Mouse (Mus musculus): ENCODE results near the gene Nos3. TPM values are rescaled to one million over a fixed set of nuclear protein-coding genes. Genes with fewer than 3 reads are reported as not detected.

The Nos3 gene
- polyA plus RNA-seq, 1 experiment from 2014 or later, result 18.8 TPM

GRCm38 (mm10) chr5:24360792-24361454, 3.7 kb upstream of the Nos3 start:
- peaks cover 6% of the 10 kb centered on the region; the same call in 1 of the 2 replicates for H3K27me3 ChIP-seq
- no peaks in the 10 kb centered on the region for H3K9me3 ChIP-seq
- 0% methylated on average over 7 of the region's 7 CpGs for WGBS
- no peak overlapping the region for H3K9ac ChIP-seq
- peak; percentile 66; the same call in 1 of the 2 replicates for ATAC-seq (ENCODE audit: borderline replicate concordance, extremely low read depth, low FRiP score, low TSS enrichment)
- no peaks in the 10 kb centered on the region; the same call in 1 of the 2 replicates for H3K4me1 ChIP-seq
- no peak overlapping the region for H3K4me2 ChIP-seq
- H3K27ac ChIP-seq, result no peak overlapping the region
- H3K36me3 ChIP-seq, result no peaks in the 10 kb centered on the region
- H3K4me3 ChIP-seq, result no peak overlapping the region

DNA sequence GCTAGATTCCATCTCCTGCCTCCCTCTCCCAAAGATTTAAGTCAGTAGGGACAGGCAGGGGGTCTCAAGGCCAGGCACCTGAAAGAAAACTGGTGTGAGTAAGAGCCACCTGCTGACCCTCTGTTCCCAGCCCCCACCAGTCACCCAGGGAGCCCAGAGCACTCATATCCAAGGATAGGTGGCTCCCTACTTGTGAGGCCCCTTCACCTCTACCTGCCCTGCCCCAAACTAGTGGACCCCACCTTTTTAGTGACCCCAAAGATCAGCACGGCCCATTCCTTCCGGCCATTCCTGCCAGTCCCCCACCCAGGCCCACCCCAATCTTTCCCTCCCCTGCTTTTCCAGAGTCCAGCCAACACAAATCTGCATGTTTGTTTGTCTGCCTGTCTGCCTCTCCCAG, 1.1 kb upstream of the Nos3 start:
- no peaks in the 10 kb centered on the region for H3K36me3 ChIP-seq
- no peak overlapping the region for H3K9ac ChIP-seq
- H3K27me3 ChIP-seq, result peaks cover 6% of the 10 kb centered on the region; the same call in 1 of the 2 replicates
- no peaks in the 10 kb centered on the region; the same call in 1 of the 2 replicates for H3K4me1 ChIP-seq
- H3K27ac ChIP-seq, result no peak overlapping the region
- H3K4me2 ChIP-seq, result no peak overlapping the region
- no peak overlapping the region for H3K4me3 ChIP-seq
- WGBS, result 76% methylated on average over 2 of the region's 2 CpGs
- ATAC-seq (ENCODE audit: borderline replicate concordance, extremely low read depth, low FRiP score, low TSS enrichment), result no peak
- no peaks in the 10 kb centered on the region for H3K9me3 ChIP-seq

- Histone ChIP-seq H3K9me3 (no peaks in the 10 kb centered on the region), H3K36me3 (no peaks in the 10 kb centered on the region), H3K27me3 (no peaks in the 10 kb centered on the region), H3K4me3 (no peak overlapping the region), H3K27ac (no peak overlapping the region), H3K9ac (no peak overlapping the region), H3K4me1 (no peaks in the 10 kb centered on the region; the same call in 1 of the 2 replicates), H3K4me2 (no peak overlapping the region)
- no peak for ATAC-seq (ENCODE audit: borderline replicate concordance, extremely low read depth, low FRiP score, low TSS enrichment)
- WGBS, result 46% methylated on average over 3 of the region's 3 CpGs
Measured at GRCm38 (mm10) chr5:24364061-24364460, 549 bp upstream of the Nos3 start.

DNA sequence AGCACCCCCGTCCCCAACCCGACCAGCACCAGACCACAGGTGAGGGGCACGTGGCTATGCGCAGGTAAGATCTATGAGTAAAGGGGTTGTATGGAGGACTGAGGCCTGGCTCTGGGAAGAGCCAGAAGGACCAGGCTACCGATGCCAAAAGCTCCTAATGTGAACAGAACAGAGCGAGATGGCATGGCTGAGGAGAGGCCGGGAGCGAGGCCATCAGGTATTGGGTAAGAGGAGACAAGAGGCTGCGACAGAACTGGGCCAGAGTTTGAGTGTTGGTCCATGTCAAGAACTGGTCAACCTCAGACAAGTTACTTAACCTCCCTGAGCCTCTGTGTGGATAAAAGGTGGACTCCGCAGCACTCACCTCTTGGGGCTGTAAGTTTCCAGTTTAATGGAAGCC, 353 bp downstream of the Nos3 start:
- H3K9ac ChIP-seq, result no peak overlapping the region

GRCm38 (mm10) chr5:24365528-24365927, 918 bp downstream of the Nos3 start:
- peak overlapping the region; percentile 31 for H3K4me3 ChIP-seq
- no peak for ATAC-seq (ENCODE audit: borderline replicate concordance, extremely low read depth, low FRiP score, low TSS enrichment)
- H3K4me1 ChIP-seq, result no peaks in the 10 kb centered on the region; the same call in 1 of the 2 replicates

More for the DNA sequence above, 353 bp downstream of the Nos3 start:
- Histone ChIP-seq H3K9me3 (no peaks in the 10 kb centered on the region), H3K4me3 (peak overlapping the region; percentile 31), H3K36me3 (no peaks in the 10 kb centered on the region), H3K27ac (peak overlapping the region; percentile 58), H3K27me3 (no peaks in the 10 kb centered on the region), H3K4me2 (peak overlapping the region; percentile 50), H3K4me1 (no peaks in the 10 kb centered on the region; the same call in 1 of the 2 replicates)
- ATAC-seq (ENCODE audit: borderline replicate concordance, extremely low read depth, low FRiP score, low TSS enrichment), result no peak
- WGBS, result 80% methylated on average over 10 of the region's 10 CpGs

GRCm38 (mm10) chr5:24366426-24366825, 1.8 kb downstream of the Nos3 start:
- no peak for ATAC-seq (ENCODE audit: borderline replicate concordance, extremely low read depth, low FRiP score, low TSS enrichment)
- Histone ChIP-seq H3K36me3 (no peaks in the 10 kb centered on the region), H3K4me3 (no peak overlapping the region), H3K27ac (no peak overlapping the region), H3K9ac (no peak overlapping the region), H3K9me3 (no peaks in the 10 kb centered on the region), H3K4me2 (no peak overlapping the region), H3K4me1 (no peaks in the 10 kb centered on the region; the same call in 1 of the 2 replicates), H3K27me3 (no peaks in the 10 kb centered on the region)
- WGBS, result 75% methylated on average over 9 of the region's 9 CpGs

More at GRCm38 (mm10) chr5:24365528-24365927, 918 bp downstream of the Nos3 start:
- Histone ChIP-seq H3K9ac (no peak overlapping the region), H3K9me3 (no peaks in the 10 kb centered on the region), H3K27ac (peak overlapping the region; percentile 58; the same call in 1 of the 2 replicates), H3K4me2 (peak overlapping the region; percentile 50), H3K36me3 (no peaks in the 10 kb centered on the region), H3K27me3 (no peaks in the 10 kb centered on the region)
- WGBS, result 23% methylated on average over 5 of the region's 5 CpGs

DNA sequence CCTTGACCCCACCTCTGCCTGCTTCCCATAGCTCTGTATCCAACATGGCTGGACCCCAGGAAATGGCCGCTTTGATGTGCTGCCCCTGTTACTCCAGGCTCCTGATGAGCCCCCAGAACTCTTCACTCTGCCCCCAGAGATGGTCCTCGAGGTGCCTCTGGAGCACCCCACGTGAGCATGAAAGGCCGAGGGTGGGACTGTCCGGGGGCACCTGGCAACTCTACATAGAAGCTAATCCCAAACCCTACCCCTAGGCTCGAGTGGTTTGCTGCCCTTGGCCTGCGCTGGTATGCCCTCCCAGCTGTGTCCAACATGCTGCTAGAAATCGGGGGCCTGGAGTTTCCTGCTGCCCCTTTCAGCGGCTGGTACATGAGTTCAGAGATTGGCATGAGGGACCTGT, 5.2 kb downstream of the Nos3 start:
- H3K9ac ChIP-seq, result no peak overlapping the region
- 82% methylated on average over 9 of the region's 9 CpGs for WGBS
- peaks cover 6% of the 10 kb centered on the region for H3K4me1 ChIP-seq
- no peak overlapping the region for H3K27ac ChIP-seq
- ATAC-seq (ENCODE audit: borderline replicate concordance, extremely low read depth, low FRiP score, low TSS enrichment), result no peak
- no peaks in the 10 kb centered on the region for H3K36me3 ChIP-seq
- H3K4me2 ChIP-seq, result no peak overlapping the region
- no peaks in the 10 kb centered on the region for H3K9me3 ChIP-seq
- no peak overlapping the region for H3K4me3 ChIP-seq
- H3K27me3 ChIP-seq, result no peaks in the 10 kb centered on the region

DNA sequence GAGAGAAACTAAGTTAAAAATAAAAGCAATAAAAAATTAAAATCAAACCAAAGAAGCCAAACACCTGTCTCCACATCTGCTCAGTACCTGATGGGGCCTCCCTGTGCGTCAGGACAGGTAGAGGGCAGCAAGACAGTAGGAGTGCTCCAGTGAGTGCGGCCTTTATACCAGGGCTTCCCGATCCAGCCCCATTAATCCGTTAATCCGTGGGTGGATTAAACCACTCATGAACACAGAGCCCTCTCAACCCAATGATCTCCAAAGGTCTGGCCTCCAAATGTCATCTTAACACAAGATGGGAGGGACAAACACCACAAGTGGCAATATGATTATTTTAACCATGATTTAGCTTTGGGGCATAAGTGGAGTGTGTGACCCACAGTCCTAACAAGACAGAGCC, 9.2 kb downstream of the Nos3 start:
- Histone ChIP-seq H3K9ac (no peak overlapping the region), H3K9me3 (no peaks in the 10 kb centered on the region), H3K4me2 (no peak overlapping the region), H3K27ac (no peak overlapping the region), H3K27me3 (no peaks in the 10 kb centered on the region), H3K36me3 (no peaks in the 10 kb centered on the region), H3K4me1 (peaks cover 6% of the 10 kb centered on the region), H3K4me3 (no peak overlapping the region)
- ATAC-seq (ENCODE audit: borderline replicate concordance, extremely low read depth, low FRiP score, low TSS enrichment), result no peak
- WGBS, result 77% methylated on average over 5 of the region's 5 CpGs

- Histone ChIP-seq H3K4me3 (no peak overlapping the region), H3K27me3 (no peaks in the 10 kb centered on the region), H3K36me3 (no peaks in the 10 kb centered on the region), H3K4me1 (peaks cover 6% of the 10 kb centered on the region), H3K27ac (no peak overlapping the region), H3K4me2 (no peak overlapping the region), H3K9ac (no peak overlapping the region), H3K9me3 (no peaks in the 10 kb centered on the region)
- 19% methylated on average over 6 of the region's 6 CpGs for WGBS
- ATAC-seq (ENCODE audit: borderline replicate concordance, extremely low read depth, low FRiP score, low TSS enrichment), result no peak
Measured at GRCm38 (mm10) chr5:24374216-24374615, 9.6 kb downstream of the Nos3 start.

DNA sequence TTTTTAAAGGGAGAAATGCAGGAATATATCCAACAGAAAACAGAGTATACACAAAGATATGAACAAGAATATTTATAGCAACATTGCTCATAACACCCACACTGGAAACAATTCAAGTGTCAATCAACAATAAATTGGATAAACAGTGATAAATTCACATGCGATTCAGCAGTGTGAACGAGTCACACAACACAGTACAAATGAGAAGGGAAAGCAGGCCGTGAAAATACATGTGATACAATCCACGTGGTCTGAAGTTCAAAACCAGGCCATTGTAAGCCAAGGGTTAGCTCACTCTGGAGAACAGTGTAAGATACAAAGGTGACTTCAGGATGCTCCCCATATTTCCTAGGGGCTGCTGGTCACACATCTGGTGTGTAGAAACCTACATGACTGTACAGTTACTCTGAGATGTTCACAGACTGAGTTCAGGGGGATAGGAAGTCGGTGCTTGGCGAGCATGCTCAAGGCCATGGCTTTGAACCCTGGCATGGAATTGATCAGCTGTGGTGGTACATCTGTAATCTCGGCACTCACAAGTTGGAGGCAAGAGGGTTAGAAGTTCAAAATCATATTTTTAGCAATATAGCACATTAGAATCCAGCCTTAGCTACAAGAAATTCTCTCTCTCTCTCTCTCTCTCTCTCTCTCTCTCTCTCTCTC, 10.2 kb downstream of the Nos3 start:
- no peak overlapping the region for H3K4me3 ChIP-seq
- H3K4me2 ChIP-seq, result no peak overlapping the region
- WGBS, result 56% methylated on average over 7 of the region's 7 CpGs
- no peaks in the 10 kb centered on the region for H3K27me3 ChIP-seq
- no peak overlapping the region for H3K9ac ChIP-seq
- H3K36me3 ChIP-seq, result no peaks in the 10 kb centered on the region
- H3K9me3 ChIP-seq, result no peaks in the 10 kb centered on the region
- peaks cover 6% of the 10 kb centered on the region for H3K4me1 ChIP-seq
- H3K27ac ChIP-seq, result no peak overlapping the region
- no peak for ATAC-seq (ENCODE audit: borderline replicate concordance, extremely low read depth, low FRiP score, low TSS enrichment)

DNA sequence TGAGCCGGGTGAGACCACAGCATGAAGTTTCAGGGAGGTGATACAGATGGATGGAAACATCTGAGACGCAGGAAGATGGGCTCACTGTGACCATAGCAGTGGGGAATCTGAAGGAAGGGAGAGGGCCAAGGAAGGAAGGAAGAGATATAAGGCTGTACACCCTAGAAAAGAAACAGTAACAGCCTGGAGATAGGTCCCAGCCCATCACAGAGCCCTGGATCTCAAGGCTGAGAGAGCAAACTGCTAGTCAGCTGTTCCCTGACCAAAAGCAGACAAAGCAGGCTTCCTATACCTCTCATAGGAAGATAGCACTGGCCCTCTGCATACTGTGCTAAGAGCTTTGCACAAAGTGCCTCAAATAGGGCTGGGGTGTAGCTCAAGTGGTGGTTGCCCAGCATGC, 14.1 kb downstream of the Nos3 start:
- no peak for ATAC-seq (ENCODE audit: borderline replicate concordance, extremely low read depth, low FRiP score, low TSS enrichment)
- no peak overlapping the region for H3K4me2 ChIP-seq

GRCm38 (mm10) chr5:24379501-24379900, 14.9 kb downstream of the Nos3 start:
- no peak overlapping the region for H3K4me2 ChIP-seq
- H3K9ac ChIP-seq, result no peak overlapping the region
- H3K36me3 ChIP-seq, result no peaks in the 10 kb centered on the region
- H3K4me3 ChIP-seq, result no peak overlapping the region
- no peak for ATAC-seq (ENCODE audit: borderline replicate concordance, extremely low read depth, low FRiP score, low TSS enrichment)
- H3K27ac ChIP-seq, result no peak overlapping the region
- no peaks in the 10 kb centered on the region for H3K27me3 ChIP-seq
- 49% methylated on average over 4 of the region's 4 CpGs for WGBS
- peaks cover 13% of the 10 kb centered on the region for H3K4me1 ChIP-seq
- no peaks in the 10 kb centered on the region for H3K9me3 ChIP-seq

More for the DNA sequence above, 14.1 kb downstream of the Nos3 start:
- Histone ChIP-seq H3K4me1 (peaks cover 14% of the 10 kb centered on the region), H3K36me3 (no peaks in the 10 kb centered on the region), H3K4me3 (no peak overlapping the region), H3K27ac (no peak overlapping the region), H3K9me3 (no peaks in the 10 kb centered on the region), H3K27me3 (no peaks in the 10 kb centered on the region), H3K9ac (no peak overlapping the region)
- 56% methylated on average over 2 of the region's 2 CpGs for WGBS
